Mouse (Mus musculus) hindbrain, embryonic 12.5 days (tissue): Measurements from ENCODE around the gene Nsun2. TPM values are rescaled to one million over a fixed set of nuclear protein-coding genes. Genes with fewer than 3 reads are reported as not detected.
"Not testable (repeated sequence)": the region's sequence is repeated elsewhere in the genome, so short reads cannot be mapped to it uniquely, and the experiment has no call there.

Experiments
- ATAC-seq: fragments of 200-750 bp; cut with Nextera tagmentation; 2 replicates; pipeline ENCODE4 v1.8.0; 2017; ENCODE audit warnings: moderate TSS enrichment; ENCODE audit not compliant: low FRiP score
- H3K27ac ChIP-seq: fragments of 300-500 bp; sonication (generic); 2 replicates; pipeline ENCODE4 v1.5.1; 2016; ENCODE audit warnings: mild to moderate bottlenecking
- H3K27me3 ChIP-seq: fragments of 300-500 bp; sonication (generic); 2 replicates; pipeline ENCODE4 v1.6.1; 2016; ENCODE audit warnings: mild to moderate bottlenecking
- H3K36me3 ChIP-seq: fragments of 300-500 bp; sonication (generic); 2 replicates; pipeline ENCODE4 v1.6.1; 2016; ENCODE audit warnings: mild to moderate bottlenecking
- H3K4me1 ChIP-seq: fragments of 300-500 bp; sonication (generic); 2 replicates; pipeline ENCODE4 v1.6.1; 2016
- H3K4me2 ChIP-seq: fragments of 300-500 bp; sonication (generic); replicated peaks from 2 replicates; pipeline ENCODE4 v1.6.1; 2016; ENCODE audit warnings: mild to moderate bottlenecking
- H3K4me3 ChIP-seq: fragments of 300-500 bp; sonication (generic); 2 replicates; pipeline ENCODE4 v1.5.1; 2016; ENCODE audit warnings: mild to moderate bottlenecking
- H3K9ac ChIP-seq: fragments of 300-500 bp; sonication (generic); 2 replicates; pipeline ENCODE4 v1.6.1; 2016; ENCODE audit warnings: mild to moderate bottlenecking, moderate library complexity
- H3K9me3 ChIP-seq: fragments of 300-500 bp; sonication (generic); replicated peaks from 2 replicates; pipeline ENCODE4 v1.6.1; 2016; ENCODE audit warnings: mild to moderate bottlenecking
- WGBS: fragments of 180-500 bp; shearing (Covaris S2); methylation state at CpG from one replicate; pipeline ENCODE4 v1.1.7; 2016; 5-methylcytosine and 5-hydroxymethylcytosine counted together
- polyA plus RNA-seq: library from polyadenylated mRNA; unstranded; fragments of >200 nt; fragmentation: Nextera tagmentation; extraction: Ambion mirVana; gene quantifications from 2 replicates; pipeline ENCODE4 v1.2.1, GENCODE M21; 2016

Gene Nsun2
- polyA plus RNA-seq, 1 experiment from 2014 or later, result 91.8 TPM

DNA sequence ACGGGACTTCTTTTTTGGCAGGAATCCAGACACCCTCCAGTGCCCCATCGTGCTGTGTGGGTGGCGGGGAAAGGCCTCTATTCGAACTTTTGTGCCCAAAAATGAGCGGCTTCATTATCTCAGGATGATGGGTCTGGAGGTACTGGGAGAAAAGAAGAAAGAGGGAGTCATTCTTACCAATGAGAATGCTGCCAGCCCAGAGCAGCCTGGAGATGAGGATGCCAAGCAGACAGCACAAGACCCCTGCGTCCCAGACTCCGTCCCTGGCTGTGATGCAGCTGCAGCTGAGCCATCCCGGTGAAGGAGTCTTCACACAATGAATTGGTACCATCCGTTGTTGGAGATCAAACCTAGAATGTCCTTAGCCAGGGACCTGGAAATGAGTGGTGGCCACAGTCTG, 100.0 kb downstream of the Nsun2 start:
- 88% methylated on average over 9 of the region's 9 CpGs for WGBS
- Histone ChIP-seq H3K27ac (no peak overlapping the region), H3K27me3 (no peaks in the 10 kb centered on the region), H3K4me3 (no peak overlapping the region), H3K9me3 (no peaks in the 10 kb centered on the region), H3K9ac (no peak overlapping the region), H3K4me1 (no peaks in the 10 kb centered on the region), H3K4me2 (no peak overlapping the region), H3K36me3 (peaks cover 97% of the 10 kb centered on the region)
- ATAC-seq, result no peak

DNA sequence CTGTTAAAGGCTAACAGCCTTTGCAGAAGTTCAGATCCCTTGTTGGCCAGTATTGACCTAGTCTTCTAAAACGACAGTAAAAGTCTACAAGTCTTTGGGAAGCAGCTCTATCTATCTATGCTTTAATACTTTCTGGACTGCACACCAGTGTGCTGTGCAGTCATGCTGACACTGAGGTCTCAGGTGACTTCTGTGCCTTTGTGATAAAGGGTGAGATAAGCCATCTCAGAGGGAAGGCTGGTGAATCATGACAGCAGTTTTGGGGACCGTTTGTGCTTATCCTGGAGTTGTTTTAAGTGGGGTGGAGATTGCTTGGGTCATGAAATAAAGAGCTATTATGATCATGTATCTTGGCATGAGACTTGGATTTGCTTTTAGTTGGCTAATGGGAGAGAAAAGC, 100.4 kb downstream of the Nsun2 start:
- no peak overlapping the region for H3K27ac ChIP-seq
- no peak overlapping the region for H3K4me3 ChIP-seq
- no peak overlapping the region for H3K4me2 ChIP-seq
- no peaks in the 10 kb centered on the region for H3K4me1 ChIP-seq
- H3K36me3 ChIP-seq, result peaks cover 94% of the 10 kb centered on the region
- ATAC-seq, result no peak
- no peak overlapping the region for H3K9ac ChIP-seq
- WGBS, result 93% methylated on average over 2 of the region's 2 CpGs
- H3K9me3 ChIP-seq, result no peaks in the 10 kb centered on the region
- H3K27me3 ChIP-seq, result no peaks in the 10 kb centered on the region

DNA sequence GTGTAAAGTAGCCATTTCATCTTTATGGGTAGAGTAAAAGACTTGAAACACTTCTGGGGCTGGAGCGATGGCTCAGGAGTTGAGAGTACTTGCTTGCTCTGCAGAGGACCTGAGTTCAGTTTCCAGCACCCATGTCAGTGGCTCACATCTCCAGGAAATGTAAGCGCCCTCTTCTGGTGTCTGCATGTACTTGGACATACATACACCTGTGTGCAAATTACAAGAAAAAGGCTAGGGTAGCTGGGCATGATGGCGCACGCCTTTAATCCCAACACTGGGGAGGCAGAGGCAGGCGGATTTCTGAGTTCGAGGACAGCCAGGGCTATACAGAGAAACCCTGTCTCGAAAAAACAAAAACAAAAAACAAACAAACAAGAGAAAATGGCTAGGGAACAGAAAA, 102.3 kb downstream of the Nsun2 start:
- H3K4me1 ChIP-seq, H3K27ac ChIP-seq, H3K4me2 ChIP-seq, ATAC-seq, H3K9me3 ChIP-seq, H3K9ac ChIP-seq, H3K27me3 ChIP-seq, H3K4me3 ChIP-seq: not testable (repeated sequence)
- WGBS, result 97% methylated on average over 7 of the region's 7 CpGs
- H3K36me3 ChIP-seq, result peaks cover 87% of the 10 kb centered on the region

DNA sequence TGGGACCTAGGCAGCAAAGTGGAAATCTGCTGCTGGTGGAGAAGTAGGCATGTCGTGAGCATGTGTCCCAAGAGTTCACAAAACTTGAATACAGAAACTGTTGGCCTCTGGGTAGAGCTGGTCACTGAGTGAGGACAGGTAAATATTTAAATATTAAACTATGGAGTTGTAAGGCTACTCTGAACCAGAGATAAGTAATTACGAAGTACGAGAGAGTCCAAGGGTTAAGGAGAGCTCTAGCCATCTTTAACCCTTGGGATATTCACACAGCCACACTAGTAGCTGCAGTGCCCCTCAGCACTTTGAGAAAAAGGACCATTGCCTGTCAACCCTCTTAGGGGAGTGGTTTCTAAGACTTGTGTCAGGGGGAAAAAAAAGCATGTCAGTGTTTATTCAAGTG, 102.8 kb downstream of the Nsun2 start:
- H3K36me3 ChIP-seq, result peaks cover 81% of the 10 kb centered on the region

DNA sequence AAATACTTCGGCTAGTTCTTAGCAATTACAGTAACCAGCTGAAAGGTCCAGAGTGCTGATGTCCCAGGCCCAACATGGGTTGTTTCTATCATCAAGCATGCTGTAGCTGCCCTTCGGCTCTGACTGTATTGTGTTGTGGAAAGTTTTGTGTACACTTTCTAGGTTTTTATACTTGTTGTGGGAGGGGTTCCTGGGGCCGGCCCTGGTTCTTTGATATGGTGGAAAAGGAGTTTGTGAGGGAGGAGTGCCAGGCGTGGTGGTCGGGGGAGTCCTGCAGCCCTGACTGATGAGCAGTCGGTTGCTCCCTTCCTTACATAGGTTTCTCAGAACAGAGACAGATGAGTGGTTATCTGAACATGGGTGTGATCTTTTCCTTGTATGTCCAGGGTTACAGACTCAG, 103.3 kb downstream of the Nsun2 start:
- WGBS, result 88% methylated on average over 6 of the region's 6 CpGs

More for the DNA sequence above, 102.8 kb downstream of the Nsun2 start:
- no peak for ATAC-seq
- H3K4me1 ChIP-seq, result no peaks in the 10 kb centered on the region
- no peaks in the 10 kb centered on the region for H3K9me3 ChIP-seq
- H3K9ac ChIP-seq, result no peak overlapping the region
- H3K27me3 ChIP-seq, result no peaks in the 10 kb centered on the region
- WGBS, result 96% methylated on average over 3 of the region's 3 CpGs
- H3K4me3 ChIP-seq, result no peak overlapping the region
- no peak overlapping the region for H3K27ac ChIP-seq
- H3K4me2 ChIP-seq, result no peak overlapping the region

DNA sequence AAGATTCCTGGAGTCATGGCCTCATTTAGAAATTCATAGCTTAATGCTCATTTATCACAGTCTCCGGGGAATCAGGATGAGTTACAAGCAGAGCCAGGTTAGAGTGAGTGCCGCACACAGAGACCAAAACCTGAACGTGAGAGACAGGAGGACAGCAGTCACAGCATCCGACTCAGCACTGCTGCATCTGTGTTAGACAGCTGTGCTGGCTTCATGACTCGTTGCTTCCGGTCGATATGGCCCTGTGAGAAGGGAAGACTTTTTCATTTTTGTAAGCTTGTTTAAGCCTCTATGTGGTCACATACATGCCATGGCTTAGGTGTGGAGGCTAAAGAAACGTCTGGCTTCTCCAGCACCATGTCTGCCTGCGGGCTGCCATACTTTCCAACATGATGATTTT, 104.1 kb downstream of the Nsun2 start:
- H3K4me3 ChIP-seq, result no peak overlapping the region
- no peak overlapping the region for H3K27ac ChIP-seq
- no peak for ATAC-seq
- 92% methylated on average over 9 of the region's 9 CpGs for WGBS
- no peak overlapping the region for H3K4me2 ChIP-seq
- no peak overlapping the region for H3K9ac ChIP-seq
- peaks cover 69% of the 10 kb centered on the region for H3K36me3 ChIP-seq
- no peaks in the 10 kb centered on the region for H3K4me1 ChIP-seq
- no peaks in the 10 kb centered on the region for H3K27me3 ChIP-seq
- no peaks in the 10 kb centered on the region for H3K9me3 ChIP-seq

More for the DNA sequence above, 103.3 kb downstream of the Nsun2 start:
- Histone ChIP-seq H3K27me3 (no peaks in the 10 kb centered on the region), H3K27ac (no peak overlapping the region), H3K9me3 (no peaks in the 10 kb centered on the region), H3K4me2 (no peak overlapping the region), H3K4me1 (no peaks in the 10 kb centered on the region), H3K36me3 (peaks cover 77% of the 10 kb centered on the region), H3K4me3 (no peak overlapping the region), H3K9ac (no peak overlapping the region)
- no peak for ATAC-seq

DNA sequence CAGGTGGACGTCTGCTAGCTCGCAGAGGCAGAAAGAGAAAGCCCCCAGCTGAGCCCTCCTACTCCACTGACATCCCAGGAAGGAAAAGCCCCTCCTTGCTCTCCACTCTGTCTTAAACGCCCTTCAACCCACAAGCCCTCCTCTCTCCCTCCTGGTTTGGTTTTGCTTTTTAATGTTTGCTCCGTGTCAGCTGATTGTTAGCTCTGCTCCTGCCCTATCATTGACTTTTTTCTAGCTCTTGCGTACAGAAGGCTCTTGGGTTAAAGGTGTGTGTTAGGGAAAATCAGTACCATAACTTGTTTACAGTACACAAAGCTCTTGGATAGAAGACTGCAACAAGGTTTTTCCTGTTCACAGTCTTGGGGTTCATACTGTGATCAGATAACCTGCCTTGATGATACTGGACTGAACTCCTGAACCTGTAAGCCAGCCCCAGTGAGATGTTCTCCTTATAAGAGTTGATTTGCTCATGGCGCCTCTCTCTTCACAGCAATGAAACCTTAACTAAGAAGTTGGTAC, 104.6 kb downstream of the Nsun2 start:
- no peaks in the 10 kb centered on the region for H3K27me3 ChIP-seq
- no peak overlapping the region for H3K27ac ChIP-seq
- no peak overlapping the region for H3K9ac ChIP-seq
- H3K9me3 ChIP-seq, result no peaks in the 10 kb centered on the region
- ATAC-seq, result no peak
- H3K4me3 ChIP-seq, result no peak overlapping the region
- 78% methylated on average over 6 of the region's 6 CpGs for WGBS
- H3K4me2 ChIP-seq, result no peak overlapping the region
- peaks cover 64% of the 10 kb centered on the region for H3K36me3 ChIP-seq
- H3K4me1 ChIP-seq, result no peaks in the 10 kb centered on the region

DNA sequence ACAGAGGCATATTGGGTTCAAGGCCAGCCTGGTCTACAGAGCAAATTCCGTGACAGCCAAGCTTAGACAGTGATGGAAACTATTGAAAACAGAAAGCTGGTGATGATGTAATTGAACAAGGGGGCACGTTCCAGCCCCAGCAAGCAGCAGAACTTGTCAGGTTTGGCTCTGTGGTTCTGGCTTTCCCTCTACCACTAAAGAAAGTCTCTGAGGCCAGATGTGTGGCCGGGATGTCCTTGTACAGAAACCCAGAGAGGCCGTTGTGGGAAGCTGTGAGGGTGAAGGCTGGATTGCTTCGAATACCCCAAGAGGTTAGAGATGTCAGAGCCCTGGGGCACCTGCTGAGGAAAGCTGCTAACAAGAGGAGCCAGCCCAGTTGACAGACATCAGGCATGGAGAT, 105.7 kb downstream of the Nsun2 start:
- 95% methylated on average over 5 of the region's 5 CpGs for WGBS
- Histone ChIP-seq H3K36me3 (peaks cover 53% of the 10 kb centered on the region), H3K4me3 (no peak overlapping the region), H3K9ac (no peak overlapping the region), H3K9me3 (no peaks in the 10 kb centered on the region), H3K27me3 (no peaks in the 10 kb centered on the region), H3K4me1 (no peaks in the 10 kb centered on the region), H3K27ac (no peak overlapping the region), H3K4me2 (no peak overlapping the region)
- ATAC-seq, result no peak

DNA sequence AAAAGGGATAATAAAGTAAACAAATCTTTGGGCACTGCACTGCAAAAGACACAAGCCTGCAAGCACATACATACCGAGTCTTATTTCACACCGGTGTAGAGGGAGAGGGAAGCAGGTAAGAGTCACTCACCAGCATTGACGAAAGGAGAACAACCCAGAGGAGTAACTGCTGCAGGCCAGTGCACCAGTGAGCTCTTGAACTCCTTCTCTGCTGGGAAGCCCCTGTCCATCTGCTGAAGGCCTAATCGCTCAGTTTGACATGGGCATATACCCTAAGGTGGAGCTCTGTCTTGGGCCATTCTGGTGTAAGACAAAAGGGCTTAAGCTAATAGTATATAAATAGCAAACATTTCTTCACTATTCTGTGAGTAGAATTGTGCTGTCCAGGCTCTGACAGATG, 106.6 kb downstream of the Nsun2 start:
- no peak for ATAC-seq
- peaks cover 44% of the 10 kb centered on the region for H3K36me3 ChIP-seq
- WGBS, result 94% methylated on average over 4 of the region's 4 CpGs

DNA sequence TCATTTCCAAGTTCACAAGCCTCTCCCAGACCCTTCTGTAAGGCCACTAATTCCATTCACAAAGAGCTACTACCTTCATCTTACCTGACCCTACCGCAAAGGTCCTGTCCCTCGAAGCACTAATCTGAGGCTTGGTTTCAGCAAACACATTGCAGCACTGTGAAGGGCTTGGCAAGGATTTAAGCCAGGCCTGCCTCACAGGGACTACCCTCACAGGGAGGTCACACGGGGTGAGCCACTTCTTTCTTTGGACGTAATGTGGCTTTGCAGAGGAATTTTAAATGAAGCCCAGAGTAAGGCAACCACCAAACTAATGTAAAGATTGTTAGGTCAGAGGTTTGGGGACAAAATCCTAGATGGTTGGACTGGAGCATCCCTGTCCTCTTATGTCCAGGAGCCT, 107.0 kb downstream of the Nsun2 start:
- ATAC-seq, result no peak
- Histone ChIP-seq H3K4me1 (no peaks in the 10 kb centered on the region), H3K36me3 (peaks cover 40% of the 10 kb centered on the region)

More for the DNA sequence above, 106.6 kb downstream of the Nsun2 start:
- no peak overlapping the region for H3K9ac ChIP-seq
- no peaks in the 10 kb centered on the region for H3K9me3 ChIP-seq
- no peaks in the 10 kb centered on the region for H3K27me3 ChIP-seq
- no peak overlapping the region for H3K27ac ChIP-seq
- no peak overlapping the region for H3K4me3 ChIP-seq
- H3K4me2 ChIP-seq, result no peak overlapping the region
- H3K4me1 ChIP-seq, result no peaks in the 10 kb centered on the region

DNA sequence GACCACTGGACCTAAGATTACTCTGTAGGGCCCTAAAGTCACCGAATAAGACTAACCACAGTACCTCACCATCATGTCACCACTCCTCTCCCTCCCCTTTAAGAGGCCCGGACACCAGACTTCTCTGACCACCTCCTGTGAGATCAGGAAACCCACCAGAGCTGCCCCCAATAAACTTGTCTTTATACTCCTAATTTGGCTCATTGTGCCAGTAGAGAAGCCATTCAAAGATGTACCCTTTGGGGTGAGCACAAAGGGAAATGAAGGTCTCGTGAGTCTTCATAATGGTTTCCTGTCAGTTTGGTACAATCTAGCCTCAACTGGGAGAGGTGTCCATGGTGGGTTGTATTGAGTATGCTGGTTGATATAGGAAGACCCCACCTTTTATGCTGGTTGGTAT, 107.5 kb downstream of the Nsun2 start:
- H3K4me3 ChIP-seq, result no peak overlapping the region
- no peak overlapping the region for H3K4me2 ChIP-seq
- H3K27ac ChIP-seq, result no peak overlapping the region
- WGBS, result 84% methylated on average over 3 of the region's 3 CpGs
- no peak for ATAC-seq
- no peak overlapping the region for H3K9ac ChIP-seq
- no peaks in the 10 kb centered on the region for H3K9me3 ChIP-seq
- peaks cover 35% of the 10 kb centered on the region for H3K36me3 ChIP-seq
- no peaks in the 10 kb centered on the region for H3K4me1 ChIP-seq
- no peaks in the 10 kb centered on the region for H3K27me3 ChIP-seq

More for the DNA sequence above, 107.0 kb downstream of the Nsun2 start:
- Histone ChIP-seq H3K4me3 (no peak overlapping the region), H3K27me3 (no peaks in the 10 kb centered on the region), H3K27ac (no peak overlapping the region), H3K9me3 (no peaks in the 10 kb centered on the region), H3K9ac (no peak overlapping the region), H3K4me2 (no peak overlapping the region)
- WGBS, result 91% methylated on average over 4 of the region's 4 CpGs

DNA sequence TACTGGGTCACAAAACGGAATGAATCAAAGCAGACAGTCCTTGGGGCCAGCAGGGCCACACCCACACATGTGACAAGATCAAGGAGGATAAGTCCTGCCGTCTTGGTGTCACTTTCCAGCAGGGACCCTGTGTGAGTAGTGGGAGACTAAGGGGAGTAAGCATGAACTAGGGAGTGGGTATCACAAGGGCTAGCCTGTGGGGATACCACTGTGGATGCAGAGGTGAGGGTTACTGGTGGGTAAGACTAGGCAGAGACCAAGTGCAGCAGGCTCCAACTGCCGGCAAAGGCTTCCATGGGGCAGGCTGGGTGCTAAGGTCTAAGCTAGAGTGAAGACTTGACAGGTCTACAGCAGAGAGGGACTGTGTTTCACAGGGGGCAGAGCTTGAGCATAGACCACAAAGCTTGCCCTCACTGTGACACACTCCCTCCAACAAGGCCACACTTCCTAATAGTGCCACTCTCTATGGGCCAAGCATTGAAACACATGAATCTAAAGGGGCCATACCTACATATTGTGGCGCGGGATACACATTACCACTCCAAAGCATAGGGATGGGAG, 109.2 kb downstream of the Nsun2 start:
- H3K27ac ChIP-seq, result no peak overlapping the region
- H3K9me3 ChIP-seq, result no peaks in the 10 kb centered on the region
- H3K9ac ChIP-seq, result no peak overlapping the region
- no peaks in the 10 kb centered on the region for H3K4me1 ChIP-seq
- H3K4me2 ChIP-seq, result no peak overlapping the region
- no peaks in the 10 kb centered on the region for H3K27me3 ChIP-seq
- no peak for ATAC-seq
- no peak overlapping the region for H3K4me3 ChIP-seq
- 77% methylated on average over 5 of the region's 5 CpGs for WGBS
- H3K36me3 ChIP-seq, result peaks cover 19% of the 10 kb centered on the region

DNA sequence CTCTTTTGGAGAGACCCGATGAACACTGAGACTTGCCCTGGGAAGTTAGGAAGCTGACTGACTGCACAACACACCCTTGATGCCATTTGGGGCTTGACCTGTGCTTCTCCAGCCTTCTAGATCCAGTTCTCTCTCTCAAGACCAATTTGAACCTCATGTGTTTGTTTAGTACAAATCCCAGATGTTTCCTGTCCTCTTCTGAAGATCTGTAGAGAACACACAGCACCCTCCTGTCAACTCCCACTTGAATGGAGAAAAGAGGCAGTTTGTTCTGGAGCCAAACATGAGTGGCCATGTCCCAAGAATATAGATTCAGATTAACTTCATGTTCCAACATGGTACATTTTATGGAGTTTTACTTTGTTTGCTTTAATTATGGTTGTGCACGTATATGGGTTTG, 110.4 kb downstream of the Nsun2 start:
- no peak overlapping the region for H3K27ac ChIP-seq
- peaks cover 12% of the 10 kb centered on the region; the same call in 1 of the 2 replicates for H3K36me3 ChIP-seq
- no peaks in the 10 kb centered on the region for H3K9me3 ChIP-seq
- 89% methylated on average over 2 of the region's 2 CpGs for WGBS
- no peak for ATAC-seq
- no peaks in the 10 kb centered on the region for H3K27me3 ChIP-seq
- no peak overlapping the region for H3K9ac ChIP-seq
- no peak overlapping the region for H3K4me2 ChIP-seq
- H3K4me3 ChIP-seq, result no peak overlapping the region
- H3K4me1 ChIP-seq, result no peaks in the 10 kb centered on the region
